Mouse (Mus musculus) layer of hippocampus, postnatal 14 days (tissue): ENCODE data around the gene Olfr372. TPM values are rescaled to one million over a fixed set of nuclear protein-coding genes. Genes with fewer than 3 reads are reported as not detected.
"Not testable (repeated sequence)": the region's sequence is repeated elsewhere in the genome, so short reads cannot be mapped to it uniquely, and the experiment has no call there.

Experiments
- DNase-seq, 2 experiments: peaks; one replicate each; pipeline ENCODE4 v3.0.0; 2021 to 2022; ENCODE audit warnings: low spot score in 2 of 2, mixed read lengths in 1 of 2
- total RNA-seq, 2 experiments: library from RNA; stranded (reverse); gene quantifications; 2 replicates each; pipeline ENCODE4 v1.2.3; 2021

Gene Olfr372
- total RNA-seq, 2 experiments from 2014 or later, result not detected

DNA sequence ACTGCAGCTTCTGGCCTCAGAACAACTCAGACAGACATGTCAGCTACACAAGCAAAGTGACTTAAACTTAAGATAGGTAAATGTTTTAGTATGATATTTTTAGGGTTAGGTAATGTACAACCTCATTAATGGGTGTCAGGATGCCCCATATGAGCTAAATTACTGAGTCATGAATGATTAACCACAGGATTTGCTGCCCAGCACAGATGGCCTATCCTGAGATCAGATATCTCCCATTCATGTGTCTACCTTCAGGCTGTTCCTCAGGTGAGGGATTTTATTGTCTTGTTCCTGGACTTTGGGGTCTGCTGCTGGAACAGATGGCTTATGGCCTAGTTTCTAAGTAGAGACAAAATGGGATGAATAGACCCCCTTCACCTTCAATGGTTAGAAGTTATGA lies 55.7 kb downstream of the Olfr372 start:
- not testable (repeated sequence) for DNase-seq

DNA sequence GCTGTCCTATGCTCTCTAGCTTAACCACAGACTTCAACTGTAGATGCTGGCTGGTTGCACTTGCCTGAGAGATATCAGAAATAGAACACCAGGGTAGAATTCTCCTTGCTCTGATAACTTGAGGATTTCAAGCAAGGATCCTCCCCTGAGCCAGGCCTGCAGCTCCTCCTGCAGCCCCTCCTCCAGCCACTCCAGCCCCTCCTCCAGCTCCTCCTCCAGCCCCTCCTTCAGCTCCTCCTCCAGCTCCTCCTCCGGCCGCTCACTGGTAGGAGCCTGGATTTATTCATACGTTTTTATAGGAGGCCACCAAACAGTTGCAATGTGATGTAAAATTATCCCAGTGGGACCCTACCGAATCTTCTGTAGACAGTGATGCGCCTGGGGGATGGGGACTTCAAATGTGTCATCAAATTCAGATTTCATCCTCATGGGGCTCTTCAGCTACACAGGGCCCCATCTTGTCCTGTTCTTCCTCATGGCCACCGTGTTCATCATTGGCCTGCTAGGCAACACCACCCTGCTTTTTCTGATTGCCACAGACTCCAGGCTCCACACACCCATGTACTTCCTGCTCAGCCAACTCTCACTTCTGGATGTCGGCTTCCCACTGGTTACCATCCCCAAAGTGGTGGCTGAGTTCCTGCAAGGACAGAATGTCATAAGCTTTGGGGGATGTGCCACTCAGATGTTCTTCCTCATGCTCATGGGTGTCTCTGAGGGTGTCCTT lies 58.5 kb downstream of the Olfr372 start:
- peak in 1 of 2 experiments; percentile 6 for DNase-seq

DNA sequence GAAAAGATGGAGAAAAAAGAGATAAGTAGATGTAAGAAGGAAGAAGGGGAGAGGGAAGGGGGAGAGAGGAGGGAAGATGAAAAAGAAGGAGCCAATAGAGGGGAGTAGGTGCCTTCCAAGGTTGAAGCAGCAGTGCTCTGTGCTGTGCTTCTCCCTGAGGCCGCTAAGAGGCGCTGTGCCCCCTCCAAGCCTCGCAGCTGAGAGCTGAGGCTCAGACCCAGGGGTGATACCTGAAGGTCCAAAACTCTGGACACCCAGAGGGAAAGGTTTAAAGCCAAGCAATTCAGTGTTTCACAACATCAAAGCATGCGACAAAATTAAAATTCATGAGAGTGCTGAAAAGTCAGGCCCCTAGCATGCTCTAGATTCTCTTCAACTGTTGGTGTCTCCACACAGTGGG lies 64.1 kb downstream of the Olfr372 start:
- DNase-seq, result no peak

DNA sequence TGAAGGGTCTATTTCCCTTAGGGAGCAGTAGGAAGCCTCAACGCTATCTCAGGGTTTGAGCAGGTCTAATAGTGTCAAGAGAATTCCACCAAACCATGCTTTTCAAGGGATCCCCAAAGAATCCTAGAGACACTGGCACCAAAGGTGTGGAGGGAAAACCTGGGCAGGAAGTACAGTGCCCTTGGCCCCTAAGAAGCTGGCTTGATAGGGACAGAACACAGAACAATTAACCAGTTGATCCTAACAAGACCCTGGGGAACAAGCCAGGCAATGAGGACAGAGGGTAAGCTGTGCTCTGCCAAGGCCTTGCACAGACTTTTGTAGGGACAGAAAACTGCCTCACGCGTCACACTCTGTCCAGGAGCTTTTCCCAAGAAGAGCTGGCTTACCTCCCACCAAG lies 65.7 kb downstream of the Olfr372 start, which contains the start of gene Olfr374:
Gene Olfr374, plus strand, starts transcription at position 301 of the 400 bp plus-strand sequence.
- no peak for DNase-seq

Other genes starting within 250 kb of the Olfr372 start
- 10 to 100 TPM in 1 of 2 experiments, 1 to 10 TPM in 1; 9.3 to 10.4 TPM for gene Zfp709, start 159.2 kb upstream of the Olfr372 start, total RNA-seq
- 10 to 100 TPM; 10.9 to 12.8 TPM for gene Zfp882, start 132.6 kb upstream of the Olfr372 start, total RNA-seq
- 10 to 100 TPM; 25.2 to 31.4 TPM for gene Zfp617, start 132.6 kb upstream of the Olfr372 start, total RNA-seq
- gene Zfp961, start 90.2 kb upstream of the Olfr372 start, total RNA-seq, result 10 to 100 TPM; 17.0 to 17.7 TPM
- not detected for gene Cyp4f18, start 31.6 kb upstream of the Olfr372 start, total RNA-seq
- not detected for gene Olfr373, start 42.0 kb downstream of the Olfr372 start, total RNA-seq
- gene Olfr374, start 65.8 kb downstream of the Olfr372 start, total RNA-seq, result not detected
- gene Tpm4, start 93.8 kb downstream of the Olfr372 start, total RNA-seq, result 10 to 100 TPM; 38.0 to 42.4 TPM
- gene Rab8a, start 120.0 kb downstream of the Olfr372 start, total RNA-seq, result 10 to 100 TPM; 37.8 to 43.1 TPM
- not detected for gene Hsh2d, start 148.4 kb downstream of the Olfr372 start, total RNA-seq
- gene Cib3, start 171.6 kb downstream of the Olfr372 start, total RNA-seq, result not detected
- gene Gm11034, start 172.4 kb downstream of the Olfr372 start, total RNA-seq, result not detected
- 10 to 100 TPM; 52.2 to 56.5 TPM for gene Fam32a, start 178.5 kb downstream of the Olfr372 start, total RNA-seq
- gene Ap1m1, start 198.8 kb downstream of the Olfr372 start, total RNA-seq, result 100 to 1,000 TPM in 1 of 2 experiments, 10 to 100 TPM in 1; 98.9 to 106 TPM